Mouse (Mus musculus) heart, embryonic 11.5 days (tissue): ENCODE data around the gene Mgme1. TPM values are rescaled to one million over a fixed set of nuclear protein-coding genes. Genes with fewer than 3 reads are reported as not detected.
A peak's percentile ranks its signal among the peaks of the same experiment; 100 is the strongest.

Source experiments
- ATAC-seq: fragments of 200-750 bp; cut with Nextera tagmentation; replicated peaks from 2 replicates; pipeline ENCODE4 v1.8.0; 2017; ENCODE audit warnings: moderate library complexity; ENCODE audit not compliant: insufficient number of reproducible peaks, low FRiP score, low TSS enrichment
- H3K27ac ChIP-seq: fragments of 300-500 bp; sonication (generic); 2 replicates; pipeline ENCODE4 v1.5.1; 2014; ENCODE audit warnings: mild to moderate bottlenecking, low read depth, low read length
- H3K27me3 ChIP-seq: fragments of 300-500 bp; sonication (generic); 2 replicates; pipeline ENCODE4 v1.6.1; 2014; ENCODE audit warnings: mild to moderate bottlenecking, low read length, mixed read lengths; ENCODE audit not compliant: control insufficient read depth, insufficient read depth
- H3K36me3 ChIP-seq: fragments of 300-500 bp; sonication (generic); 2 replicates; pipeline ENCODE4 v1.6.1; 2014; ENCODE audit warnings: mild to moderate bottlenecking, low read length, moderate library complexity, mixed read lengths; ENCODE audit not compliant: control insufficient read depth, insufficient read depth
- H3K4me1 ChIP-seq: fragments of 300-500 bp; sonication (generic); 2 replicates; pipeline ENCODE4 v1.6.1; 2014; ENCODE audit warnings: low read length; ENCODE audit not compliant: control insufficient read depth, insufficient read depth
- H3K4me2 ChIP-seq: fragments of 300-500 bp; sonication (generic); 2 replicates; pipeline ENCODE4 v1.6.1; 2014; ENCODE audit warnings: mild to moderate bottlenecking, moderate library complexity
- H3K4me3 ChIP-seq: fragments of 300-500 bp; sonication (generic); 2 replicates; pipeline ENCODE4 v1.5.1; 2014; ENCODE audit warnings: low read depth, low read length
- H3K9ac ChIP-seq: fragments of 300-500 bp; sonication (generic); 2 replicates; pipeline ENCODE4 v1.6.1; 2014; ENCODE audit warnings: mild to moderate bottlenecking, low read depth, low read length, moderate library complexity
- H3K9me3 ChIP-seq: fragments of 300-500 bp; sonication (generic); replicated peaks from 2 replicates; pipeline ENCODE4 v1.6.1; 2016; ENCODE audit warnings: low read length; ENCODE audit not compliant: control insufficient read depth
- WGBS: fragments of 180-500 bp; shearing (Covaris S2); extraction: QIAGEN DNeasy Blood & Tissue Kit; methylation state at CpG from one replicate; pipeline ENCODE4 v1.1.7; 2014; ENCODE audit not compliant: insufficient replicate concordance; 5-methylcytosine and 5-hydroxymethylcytosine counted together
- polyA plus RNA-seq: library from polyadenylated mRNA; unstranded; fragments of >200 nt; fragmentation: Nextera tagmentation; extraction: Ambion mirVana; gene quantifications from 2 replicates; pipeline ENCODE4 v1.2.1, GENCODE M21; 2014

The Mgme1 gene
- polyA plus RNA-seq = 16.7 and 20.8 TPM in 2 replicates

- H3K4me2 ChIP-seq = peak within 1 kb of the TSS; percentile 83
- no peaks in the 10 kb centered on the region for H3K27me3 ChIP-seq
- WGBS = under 1% methylated on average over 93 of the region's 93 CpGs
- H3K9ac ChIP-seq = peak within 1 kb of the TSS; percentile 100
- H3K4me1 ChIP-seq = peaks cover 24% of the 10 kb centered on the region
- ATAC-seq = peak; percentile 92
- no peaks in the 10 kb centered on the region; the same call in 1 of the 2 replicates for H3K36me3 ChIP-seq
- peak within 1 kb of the TSS; percentile 79 for H3K4me3 ChIP-seq
- H3K9me3 ChIP-seq = no peaks in the 10 kb centered on the region
- H3K27ac ChIP-seq = peak within 1 kb of the TSS; percentile 97
These were observed at the start of gene Mgme1, which contains the start of gene Snx5 for GRCm38 (mm10) chr2:144270507-144271420. Mgme1 (plus strand) TSS chr2:144270663. Snx5 (minus strand) TSS chr2:144270906.

- no peaks in the 10 kb centered on the region for H3K36me3 ChIP-seq
- H3K27ac ChIP-seq = no peak overlapping the region
- H3K9ac ChIP-seq = peak overlapping the region; percentile 39; the same call in 1 of the 2 replicates
- no peaks in the 10 kb centered on the region for H3K9me3 ChIP-seq
- ATAC-seq = no peak
- H3K4me2 ChIP-seq = peak overlapping the region; percentile 41
- no peaks in the 10 kb centered on the region for H3K4me1 ChIP-seq
- no peak overlapping the region; the same call in 1 of the 2 replicates for H3K4me3 ChIP-seq
- 52% methylated on average over 12 of the region's 12 CpGs for WGBS
- H3K27me3 ChIP-seq = no peaks in the 10 kb centered on the region
These were observed 46.1 kb upstream of the Mgme1 start for GRCm38 (mm10) chr2:144224351-144224750.

- no peak overlapping the region for H3K4me2 ChIP-seq
- H3K9me3 ChIP-seq = no peaks in the 10 kb centered on the region
- H3K27ac ChIP-seq = no peak overlapping the region
- ATAC-seq = no peak
- H3K9ac ChIP-seq = no peak overlapping the region
- no peak overlapping the region for H3K4me3 ChIP-seq
- WGBS = 83% methylated on average over 12 of the region's 12 CpGs
- no peaks in the 10 kb centered on the region for H3K27me3 ChIP-seq
- no peaks in the 10 kb centered on the region for H3K36me3 ChIP-seq
- H3K4me1 ChIP-seq = no peaks in the 10 kb centered on the region; the same call in 1 of the 2 replicates
These were observed 43.4 kb upstream of the Mgme1 start for GRCm38 (mm10) chr2:144226906-144227586.

- Histone ChIP-seq H3K36me3 (no peaks in the 10 kb centered on the region), H3K27ac (no peak overlapping the region)
- 81% methylated on average over 12 of the region's 12 CpGs for WGBS
These were observed 41.7 kb upstream of the Mgme1 start for GRCm38 (mm10) chr2:144228521-144229346.

GRCm38 (mm10) chr2:144229647-144230046 is 40.8 kb upstream of the Mgme1 start:
- Histone ChIP-seq H3K4me1 (no peaks in the 10 kb centered on the region; the same call in 1 of the 2 replicates), H3K27me3 (no peaks in the 10 kb centered on the region), H3K4me2 (no peak overlapping the region), H3K9ac (no peak overlapping the region), H3K27ac (no peak overlapping the region), H3K36me3 (no peaks in the 10 kb centered on the region), H3K9me3 (no peaks in the 10 kb centered on the region), H3K4me3 (no peak overlapping the region)
- 82% methylated on average over 14 of the region's 14 CpGs for WGBS
- no peak for ATAC-seq

More at GRCm38 (mm10) chr2:144228521-144229346, 41.7 kb upstream of the Mgme1 start:
- Histone ChIP-seq H3K4me2 (no peak overlapping the region), H3K27me3 (no peaks in the 10 kb centered on the region), H3K4me1 (no peaks in the 10 kb centered on the region; the same call in 1 of the 2 replicates), H3K9me3 (no peaks in the 10 kb centered on the region), H3K9ac (no peak overlapping the region), H3K4me3 (no peak overlapping the region)
- no peak for ATAC-seq

GRCm38 (mm10) chr2:144230498-144230897 is 40.0 kb upstream of the Mgme1 start:
- peak overlapping the region; percentile 9; the same call in 1 of the 2 replicates for H3K4me2 ChIP-seq
- H3K4me3 ChIP-seq = no peak overlapping the region
- no peaks in the 10 kb centered on the region for H3K27me3 ChIP-seq
- no peaks in the 10 kb centered on the region for H3K9me3 ChIP-seq
- H3K4me1 ChIP-seq = no peaks in the 10 kb centered on the region; the same call in 1 of the 2 replicates
- no peak for ATAC-seq
- no peaks in the 10 kb centered on the region for H3K36me3 ChIP-seq
- H3K9ac ChIP-seq = no peak overlapping the region
- 17% methylated on average over 7 of the region's 7 CpGs for WGBS
- H3K27ac ChIP-seq = no peak overlapping the region

GRCm38 (mm10) chr2:144231115-144231514 is 39.3 kb upstream of the Mgme1 start:
- Histone ChIP-seq H3K4me2 (no peak overlapping the region), H3K4me1 (no peaks in the 10 kb centered on the region; the same call in 1 of the 2 replicates), H3K27me3 (no peaks in the 10 kb centered on the region), H3K9ac (no peak overlapping the region), H3K27ac (no peak overlapping the region), H3K4me3 (no peak overlapping the region), H3K9me3 (no peaks in the 10 kb centered on the region), H3K36me3 (no peaks in the 10 kb centered on the region)
- ATAC-seq = no peak
- 63% methylated on average over 5 of the region's 5 CpGs for WGBS

GRCm38 (mm10) chr2:144233534-144233933 is 36.9 kb upstream of the Mgme1 start:
- Histone ChIP-seq H3K36me3 (no peaks in the 10 kb centered on the region), H3K9ac (no peak overlapping the region), H3K27ac (no peak overlapping the region), H3K4me2 (no peak overlapping the region), H3K9me3 (no peaks in the 10 kb centered on the region), H3K4me1 (no peaks in the 10 kb centered on the region; the same call in 1 of the 2 replicates), H3K27me3 (no peaks in the 10 kb centered on the region), H3K4me3 (no peak overlapping the region)
- WGBS = 67% methylated on average over 3 of the region's 3 CpGs
- no peak for ATAC-seq
